In genomic region chr5:63837851-63838250, GRCm38 (mm10) we compare ENCODE assay signal across 19 mouse cellular contexts. TPM values are rescaled to one million over a fixed set of nuclear protein-coding genes. Genes with fewer than 3 reads are reported as not detected.
DNase-seq lines count a peak whose midpoint lies in the region; ATAC-seq and TF ChIP-seq lines count a peak whose summit lies in the region.
"Had no signal": no experiment of that assay in that cellular context is flagged by ENCODE, and none has a peak within 500 bp of the region (broad histone marks: within the 10 kb centered on the region; RNA-seq: fewer than 3 reads in every experiment).

No protein-coding gene starts in this region.

- no peak overlapping the region for H3K4me2 ChIP-seq in liver, embryonic 14.5 days (ENCODE audit: low read depth)
- H3K4me2 ChIP-seq in stomach, embryonic 15.5 days: no peak overlapping the region
- H3K4me2 ChIP-seq in midbrain, embryonic 15.5 days: no peak overlapping the region
- H3K4me2 ChIP-seq: embryonic facial prominence, embryonic 12.5 days had no signal

- H3K79me2 ChIP-seq in liver, adult 2 months (ENCODE audit: control insufficient read depth, insufficient read depth, low read length): peaks cover 11% of the 10 kb centered on the region

- WGBS in liver, adult 2 months: 87% methylated on average over 2 of the region's 2 CpGs
- 46% methylated on average over 2 of the region's 2 CpGs for WGBS in liver, embryonic 14.5 days (ENCODE audit: insufficient replicate concordance)
- WGBS in stomach, embryonic 15.5 days: 86% methylated on average over 2 of the region's 2 CpGs
- WGBS in midbrain, embryonic 15.5 days: 87% methylated on average over 2 of the region's 2 CpGs

- ATAC-seq in liver, embryonic 14.5 days (ENCODE audit: insufficient read depth): peak; percentile 52; the same call in 1 of the 2 replicates
- 0 out of 2 replicates have a peak, but pooled peaks have one; percentile 23 for ATAC-seq in stomach, embryonic 15.5 days (ENCODE audit: insufficient read depth, low FRiP score, low read depth)
- ATAC-seq in midbrain, embryonic 15.5 days (replicated peaks): no peak
- ATAC-seq: forebrain, embryonic 16.5 days had no signal

- no peak for TF ChIP-seq EP300 in liver, embryonic 14.5 days (IDR thresholded peaks at IDR 0.05; ENCODE audit: low read depth)

- no peak overlapping the region for H3K9ac ChIP-seq in liver, adult 2 months (ENCODE audit: low read depth, low read length)
- H3K9ac ChIP-seq in liver, embryonic 14.5 days (replicated peaks): no peak overlapping the region
- H3K9ac ChIP-seq in stomach, embryonic 15.5 days: no peak overlapping the region
- no peak overlapping the region for H3K9ac ChIP-seq in midbrain, embryonic 15.5 days
- H3K9ac ChIP-seq: embryonic facial prominence, embryonic 12.5 days had no signal

- H3K27me3 ChIP-seq in liver, adult 2 months (ENCODE audit: control insufficient read depth, insufficient read depth, low read length): no peaks in the 10 kb centered on the region
- no peaks in the 10 kb centered on the region for H3K27me3 ChIP-seq in liver, embryonic 14.5 days (ENCODE audit: control insufficient read depth, insufficient read depth, low read length)
- no peaks in the 10 kb centered on the region for H3K27me3 ChIP-seq in stomach, embryonic 15.5 days (replicated peaks)
- H3K27me3 ChIP-seq in midbrain, embryonic 15.5 days (replicated peaks): no peaks in the 10 kb centered on the region
- H3K27me3 ChIP-seq: embryonic facial prominence, embryonic 12.5 days had no signal

- TF ChIP-seq POLR2A in liver, adult 2 months (IDR thresholded peaks at IDR 0.05; ENCODE audit: extremely low read depth, insufficient read depth, low read length): no peak

- no peaks in the 10 kb centered on the region for H3K9me3 ChIP-seq in liver, embryonic 14.5 days (ENCODE audit: control insufficient read depth, low read length)
- H3K9me3 ChIP-seq in stomach, embryonic 15.5 days: no peaks in the 10 kb centered on the region
- H3K9me3 ChIP-seq in midbrain, embryonic 15.5 days: no peaks in the 10 kb centered on the region
- H3K9me3 ChIP-seq: embryonic facial prominence, embryonic 12.5 days; heart, embryonic 10.5 days had no signal

- TF ChIP-seq CTCF in liver, adult 2 months (IDR thresholded peaks at IDR 0.05; ENCODE audit: low read depth, low read length): no peak
- TF ChIP-seq CTCF in liver, embryonic 14.5 days (IDR thresholded peaks at IDR 0.05; ENCODE audit: low read depth): no peak

- peak overlapping the region; percentile 26; the same call in 1 of the 2 replicates for H3K27ac ChIP-seq in liver, adult 2 months (replicated peaks; ENCODE audit: insufficient read depth, low read depth, low read length)
- H3K27ac ChIP-seq in liver, embryonic 14.5 days: no peak overlapping the region
- no peak overlapping the region for H3K27ac ChIP-seq in stomach, embryonic 15.5 days
- H3K27ac ChIP-seq in midbrain, embryonic 15.5 days: no peak overlapping the region
- H3K27ac ChIP-seq: embryonic facial prominence, embryonic 12.5 days; heart, embryonic 10.5 days had no signal

- no peak overlapping the region for H3K4me3 ChIP-seq in liver, adult 2 months (ENCODE audit: insufficient read depth, low read depth, low read length)
- no peak overlapping the region for H3K4me3 ChIP-seq in liver, embryonic 14.5 days (ENCODE audit: insufficient read depth in 1 of 2, low read depth in 2 of 2, low read length in 2 of 2)
- no peak overlapping the region for H3K4me3 ChIP-seq in stomach, embryonic 15.5 days (replicated peaks)
- H3K4me3 ChIP-seq in midbrain, embryonic 15.5 days: no peak overlapping the region
- H3K4me3 ChIP-seq: embryonic facial prominence, embryonic 12.5 days; heart, embryonic 10.5 days had no signal

- H3K4me1 ChIP-seq in liver, adult 2 months (ENCODE audit: control insufficient read depth, insufficient read depth, low read length): peaks cover 27% of the 10 kb centered on the region
- peaks cover 12 to 21% of the 10 kb centered on the region in 2 experiments for H3K4me1 ChIP-seq in liver, embryonic 14.5 days (replicated peaks; ENCODE audit: control insufficient read depth in 2 of 2, insufficient read depth in 2 of 2, low read length in 1 of 2)
- H3K4me1 ChIP-seq in stomach, embryonic 15.5 days: no peaks in the 10 kb centered on the region
- H3K4me1 ChIP-seq in midbrain, embryonic 15.5 days: no peaks in the 10 kb centered on the region
- H3K4me1 ChIP-seq: embryonic facial prominence, embryonic 12.5 days had no signal

- no peak for DNase-seq in liver, adult 2 months (ENCODE audit: extremely low read depth, low read depth, low spot score)
- DNase-seq in liver: no peak
- DNase-seq in liver, embryonic 14.5 days (ENCODE audit: low read depth in 3 of 3, low spot score in 3 of 3): no peak
- DNase-seq in layer of hippocampus, adult 9-10 months (ENCODE audit: low spot score): no peak
- no peak for DNase-seq in natural killer cell, adult 2 months (ENCODE audit: low spot score in 2 of 2)
- DNase-seq: adrenal gland, postnatal 10 days; cerebellum, adult 11 months; cerebellum, adult 9-10 months; cerebellum, postnatal 25 days; gastrocnemius, postnatal 10 days; heart, adult 18-20 months; heart, postnatal 10 days; heart, postnatal 4 days had no signal

- no peaks in the 10 kb centered on the region for H3K36me3 ChIP-seq in liver, adult 2 months (ENCODE audit: control insufficient read depth, insufficient read depth, low read length)
- H3K36me3 ChIP-seq in liver, embryonic 14.5 days (replicated peaks; ENCODE audit: control insufficient read depth, insufficient read depth, low read depth): no peaks in the 10 kb centered on the region
- no peaks in the 10 kb centered on the region for H3K36me3 ChIP-seq in stomach, embryonic 15.5 days
- H3K36me3 ChIP-seq in midbrain, embryonic 15.5 days (replicated peaks): no peaks in the 10 kb centered on the region
- H3K36me3 ChIP-seq: embryonic facial prominence, embryonic 12.5 days; heart, embryonic 10.5 days had no signal

RNA-seq across cellular contexts. Expression of gene 0610040J01Rik, which starts 25.7 kb away (rescaled TPM):
- total RNA-seq in liver, adult 2 months (2014; rRNA removed): 20.9 and 23.3 TPM in 2 replicates
- polyA plus RNA-seq in liver, adult 2 months (2012; rRNA removed): 32.2 and 33.5 TPM in 2 replicates
- polyA plus RNA-seq in liver, embryonic 14.5 days (2012; rRNA removed): 5.2 and 6.0 TPM in 2 replicates
- polyA plus RNA-seq in liver, embryonic 14.5 days (2014; fragmentation: Nextera tagmentation; extraction: Ambion mirVana): 8.0 and 8.5 TPM in 2 replicates
- 44.8 and 54.4 TPM in 2 replicates for polyA plus RNA-seq in stomach, embryonic 15.5 days (2015; fragmentation: Nextera tagmentation; extraction: Ambion mirVana)
- 2.7 and 2.9 TPM in 2 replicates for polyA plus RNA-seq in midbrain, embryonic 15.5 days (2015; fragmentation: Nextera tagmentation; extraction: Ambion mirVana)
- total RNA-seq: MEL had no signal
